Mouse (Mus musculus) cerebellum, postnatal 14 days (tissue): ENCODE data around the gene Tbc1d20.

Experiments
- DNase-seq, 2 experiments: peaks; one replicate each; pipeline ENCODE4 v3.0.0; 2021; ENCODE audit warnings: mixed read lengths in 2 of 2

The Tbc1d20 gene

DNA sequence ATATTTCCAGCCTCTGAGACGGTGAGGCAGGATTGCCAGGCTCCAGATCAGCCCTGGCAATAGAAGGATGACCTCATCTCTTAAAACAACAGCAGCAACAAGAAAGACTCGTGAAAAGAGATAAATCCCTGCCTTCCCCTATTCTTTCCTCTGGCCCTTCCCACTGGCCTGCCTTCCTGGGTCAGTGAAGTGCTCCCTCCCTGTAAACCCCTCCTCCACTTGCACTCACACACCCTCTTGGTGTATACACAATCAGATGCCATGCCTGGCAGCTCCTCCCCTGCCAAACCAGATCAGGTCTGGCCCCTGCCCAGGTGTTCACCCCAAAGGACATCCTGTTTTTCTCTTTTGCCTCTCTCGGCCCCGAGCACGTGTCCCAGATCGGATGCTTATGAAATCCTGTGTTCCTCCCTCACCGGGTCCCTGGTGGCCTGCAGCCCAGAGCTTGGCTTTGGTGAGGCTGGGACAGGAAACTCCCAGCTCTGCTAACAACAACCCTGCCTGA, 66.7 kb downstream of the Tbc1d20 start:
- no peak for DNase-seq

DNA sequence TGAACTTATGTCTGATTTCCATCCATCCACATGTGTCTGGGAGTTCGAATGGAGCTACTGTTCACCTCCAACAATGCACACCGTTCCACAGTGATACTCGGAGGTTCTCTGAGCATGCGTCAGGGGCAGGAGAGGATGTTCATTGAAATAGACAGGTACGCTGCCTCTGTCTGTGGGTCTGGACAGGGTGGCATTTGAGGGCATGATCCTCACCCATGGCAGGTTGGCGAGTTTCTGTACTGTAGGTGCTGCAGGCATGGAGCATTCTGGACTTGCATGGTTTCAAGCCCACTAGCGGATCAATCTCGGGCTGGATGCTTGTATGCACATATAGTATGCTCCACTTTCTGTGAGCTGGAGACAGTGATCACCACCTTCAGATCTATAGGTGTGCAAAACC, 67.6 kb downstream of the Tbc1d20 start:
- no peak for DNase-seq
